Mouse (Mus musculus): ENCODE results near the gene Nab1. TPM values are rescaled to one million over a fixed set of nuclear protein-coding genes. Genes with fewer than 3 reads are reported as not detected.
"Not testable (repeated sequence)": the region's sequence is repeated elsewhere in the genome, so short reads cannot be mapped to it uniquely, and the experiment has no call there.

Nab1 gene
- polyA plus RNA-seq (2016; fragmentation: Nextera tagmentation; extraction: Ambion mirVana) = 12.2 and 12.5 TPM in 2 replicates

GRCm38 (mm10) chr1:52500314-52500981 is at the start of gene Nab1:
TSS of gene Nab1 (minus strand) at chr1:52500679.
- ATAC-seq (ENCODE audit: low FRiP score) = peak; percentile 92
- 3% methylated on average over 7 of the region's 80 CpGs for WGBS
- Histone ChIP-seq H3K27ac (peak within 1 kb of the TSS; percentile 70), H3K9ac (peak within 1 kb of the TSS; percentile 80), H3K27me3 (no peaks in the 10 kb centered on the region), H3K36me3 (no peaks in the 10 kb centered on the region), H3K4me2 (replicated peaks) (peak within 1 kb of the TSS; percentile 82), H3K9me3 (replicated peaks) (no peaks in the 10 kb centered on the region), H3K4me3 (peak within 1 kb of the TSS; percentile 88), H3K4me1 (peaks cover under 1% of the 10 kb centered on the region; the same call in 1 of the 2 replicates)

DNA sequence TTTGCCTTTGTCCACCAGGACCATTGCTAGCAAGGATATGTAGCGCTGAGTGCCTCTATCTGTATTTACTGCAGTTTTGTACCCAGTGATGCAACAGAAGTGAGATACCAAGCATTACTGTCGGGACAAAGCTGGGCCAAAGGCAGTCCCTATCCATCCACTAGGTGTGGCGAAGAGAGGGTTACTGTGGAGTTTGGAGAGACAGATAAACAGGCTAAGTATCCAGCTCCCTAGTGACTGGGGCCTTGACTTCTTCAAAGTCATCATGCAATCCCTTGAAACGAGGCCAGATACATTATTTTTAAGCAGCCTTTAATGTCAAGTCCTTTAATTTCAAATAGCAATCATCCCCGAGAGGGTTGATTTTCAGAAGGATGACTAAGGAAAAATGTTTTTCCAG is 47.0 kb upstream of the Nab1 start:
- no peak overlapping the region for H3K27ac ChIP-seq
- no peak for ATAC-seq (ENCODE audit: low FRiP score)
- H3K36me3 ChIP-seq = no peaks in the 10 kb centered on the region
- H3K9me3 ChIP-seq (replicated peaks) = no peaks in the 10 kb centered on the region
- H3K9ac ChIP-seq = no peak overlapping the region
- no peak overlapping the region for H3K4me2 ChIP-seq (replicated peaks)
- no peaks in the 10 kb centered on the region for H3K27me3 ChIP-seq
- WGBS = 90% methylated on average over 5 of the region's 5 CpGs
- H3K4me1 ChIP-seq = no peaks in the 10 kb centered on the region
- no peak overlapping the region for H3K4me3 ChIP-seq

- WGBS = 89% methylated on average over 3 of the region's 3 CpGs
These were observed 46.3 kb upstream of the Nab1 start for GRCm38 (mm10) chr1:52546796-52547195.

DNA sequence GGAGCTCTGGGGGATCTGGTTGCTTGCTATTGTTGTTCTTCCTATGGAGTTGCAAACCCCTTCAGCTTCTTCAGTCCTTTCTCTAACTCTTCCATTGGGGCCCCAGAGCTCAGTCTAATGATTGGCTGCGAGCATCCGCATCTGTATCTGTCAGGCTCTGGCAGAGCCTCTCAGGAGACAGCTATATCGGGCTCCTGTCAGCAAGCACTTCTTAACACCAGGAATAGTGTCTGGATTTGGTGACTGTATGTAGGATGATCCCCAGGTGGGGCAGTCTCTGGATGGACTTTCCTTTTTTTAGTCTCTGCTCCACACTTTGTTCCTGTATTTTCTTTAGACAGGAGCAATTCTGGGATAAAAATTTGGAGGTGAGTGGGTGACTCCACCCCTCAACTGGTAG is 39.6 kb upstream of the Nab1 start:
- WGBS = 81% methylated on average over 3 of the region's 3 CpGs
- H3K27ac ChIP-seq; H3K36me3 ChIP-seq; H3K4me1 ChIP-seq; H3K9me3 ChIP-seq (replicated peaks); ATAC-seq (ENCODE audit: low FRiP score); H3K9ac ChIP-seq; H3K4me3 ChIP-seq; H3K4me2 ChIP-seq (replicated peaks); H3K27me3 ChIP-seq: not testable (repeated sequence)

More at GRCm38 (mm10) chr1:52546796-52547195, 46.3 kb upstream of the Nab1 start:
- H3K27ac ChIP-seq = no peak overlapping the region
- H3K9ac ChIP-seq = no peak overlapping the region
- H3K4me1 ChIP-seq = no peaks in the 10 kb centered on the region
- no peaks in the 10 kb centered on the region for H3K9me3 ChIP-seq (replicated peaks)
- no peak for ATAC-seq (ENCODE audit: low FRiP score)
- no peaks in the 10 kb centered on the region for H3K27me3 ChIP-seq
- H3K36me3 ChIP-seq = no peaks in the 10 kb centered on the region
- no peak overlapping the region for H3K4me3 ChIP-seq
- no peak overlapping the region for H3K4me2 ChIP-seq (replicated peaks)

- no peak for ATAC-seq (ENCODE audit: low FRiP score)
- Histone ChIP-seq H3K36me3 (no peaks in the 10 kb centered on the region), H3K27me3 (no peaks in the 10 kb centered on the region), H3K9me3 (replicated peaks) (no peaks in the 10 kb centered on the region), H3K4me2 (replicated peaks) (no peak overlapping the region), H3K27ac (no peak overlapping the region), H3K4me3 (no peak overlapping the region), H3K4me1 (no peaks in the 10 kb centered on the region), H3K9ac (no peak overlapping the region)
These were observed 29.5 kb upstream of the Nab1 start for GRCm38 (mm10) chr1:52529933-52530332.

DNA sequence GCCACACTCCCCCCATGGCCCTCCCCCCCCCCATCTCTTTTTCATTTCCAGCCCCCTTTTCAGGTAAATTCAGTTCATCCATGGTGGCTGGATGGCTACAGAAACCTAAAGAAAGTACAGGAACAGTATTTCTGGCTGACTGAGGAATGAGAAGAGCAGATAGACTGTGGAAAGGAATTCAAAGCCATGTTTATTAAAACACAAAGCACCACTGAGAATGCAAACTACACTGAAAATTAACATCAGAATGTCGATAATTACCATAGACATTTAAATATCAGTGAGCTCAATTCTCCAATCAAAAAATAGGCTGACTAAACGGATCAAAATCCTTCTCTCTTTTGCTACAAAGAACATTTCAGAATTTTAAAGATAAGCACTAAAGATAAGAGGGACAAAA is 27.2 kb upstream of the Nab1 start:
- WGBS = 32% methylated on average over 2 of the region's 2 CpGs
- Histone ChIP-seq H3K4me1 (no peaks in the 10 kb centered on the region), H3K27ac (no peak overlapping the region), H3K36me3 (no peaks in the 10 kb centered on the region), H3K4me2 (replicated peaks) (no peak overlapping the region), H3K4me3 (no peak overlapping the region), H3K9ac (no peak overlapping the region), H3K9me3 (replicated peaks) (no peaks in the 10 kb centered on the region), H3K27me3 (no peaks in the 10 kb centered on the region)
- ATAC-seq (ENCODE audit: low FRiP score) = no peak

DNA sequence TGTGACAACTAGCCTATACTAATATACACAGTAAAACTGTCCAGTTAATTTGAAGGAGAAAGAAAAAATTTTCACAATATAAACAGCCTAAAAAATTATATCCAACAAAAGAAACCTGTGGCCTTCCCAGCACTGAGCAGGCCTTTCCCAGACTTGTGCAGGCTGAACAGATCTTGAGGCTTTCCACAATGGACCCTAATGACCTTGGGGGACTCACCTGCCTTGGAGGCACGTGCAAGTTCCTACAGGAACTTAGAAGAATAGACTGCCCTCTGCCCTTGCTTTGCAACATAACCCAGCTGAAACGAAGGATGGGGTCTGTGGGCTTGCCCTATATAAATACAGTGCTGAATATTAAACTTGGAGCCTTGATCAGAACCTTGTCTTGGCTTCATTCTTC is 26.8 kb upstream of the Nab1 start:
- no peaks in the 10 kb centered on the region for H3K36me3 ChIP-seq
- no peak overlapping the region for H3K4me2 ChIP-seq (replicated peaks)
- H3K27ac ChIP-seq = no peak overlapping the region
- H3K4me1 ChIP-seq = no peaks in the 10 kb centered on the region
- no peak for ATAC-seq (ENCODE audit: low FRiP score)
- H3K9me3 ChIP-seq (replicated peaks) = no peaks in the 10 kb centered on the region
- WGBS = 74% methylated on average over 2 of the region's 2 CpGs
- H3K9ac ChIP-seq = no peak overlapping the region
- H3K27me3 ChIP-seq = no peaks in the 10 kb centered on the region
- H3K4me3 ChIP-seq = no peak overlapping the region

DNA sequence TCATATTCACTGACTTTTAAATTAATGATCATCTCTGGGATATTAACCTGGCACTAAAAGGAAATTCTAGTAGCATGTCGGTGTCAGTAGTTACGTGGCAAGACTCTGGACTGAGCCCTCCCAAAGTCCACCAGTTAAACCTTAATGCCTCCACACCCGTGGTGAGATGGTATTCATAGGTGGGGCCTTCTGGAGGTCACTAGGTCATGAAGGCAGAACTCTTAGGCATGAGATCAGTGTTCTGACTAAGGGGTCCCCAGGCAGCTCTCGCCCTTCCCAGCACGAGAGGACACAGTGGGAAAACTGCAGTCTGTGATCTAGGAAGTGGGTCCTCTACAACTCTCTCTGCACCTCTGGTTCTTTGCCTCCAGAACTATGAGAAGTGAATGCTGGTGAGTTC is 24.2 kb upstream of the Nab1 start:
- H3K4me3 ChIP-seq = no peak overlapping the region
- ATAC-seq (ENCODE audit: low FRiP score) = no peak
- H3K4me1 ChIP-seq = no peaks in the 10 kb centered on the region
- 77% methylated on average over 5 of the region's 5 CpGs for WGBS
- no peaks in the 10 kb centered on the region for H3K36me3 ChIP-seq
- H3K27ac ChIP-seq = no peak overlapping the region
- H3K9ac ChIP-seq = no peak overlapping the region
- H3K9me3 ChIP-seq (replicated peaks) = no peaks in the 10 kb centered on the region
- no peaks in the 10 kb centered on the region for H3K27me3 ChIP-seq
- no peak overlapping the region for H3K4me2 ChIP-seq (replicated peaks)

GRCm38 (mm10) chr1:52524150-52524549 is 23.7 kb upstream of the Nab1 start:
- ATAC-seq (ENCODE audit: low FRiP score) = 0 out of 2 replicates have a peak, but pooled peaks have one; percentile 22
- Histone ChIP-seq H3K27ac (no peak overlapping the region), H3K36me3 (no peaks in the 10 kb centered on the region), H3K4me1 (no peaks in the 10 kb centered on the region), H3K27me3 (no peaks in the 10 kb centered on the region), H3K9me3 (replicated peaks) (no peaks in the 10 kb centered on the region), H3K9ac (no peak overlapping the region), H3K4me2 (replicated peaks) (no peak overlapping the region), H3K4me3 (no peak overlapping the region)
- 54% methylated on average over 7 of the region's 7 CpGs for WGBS

DNA sequence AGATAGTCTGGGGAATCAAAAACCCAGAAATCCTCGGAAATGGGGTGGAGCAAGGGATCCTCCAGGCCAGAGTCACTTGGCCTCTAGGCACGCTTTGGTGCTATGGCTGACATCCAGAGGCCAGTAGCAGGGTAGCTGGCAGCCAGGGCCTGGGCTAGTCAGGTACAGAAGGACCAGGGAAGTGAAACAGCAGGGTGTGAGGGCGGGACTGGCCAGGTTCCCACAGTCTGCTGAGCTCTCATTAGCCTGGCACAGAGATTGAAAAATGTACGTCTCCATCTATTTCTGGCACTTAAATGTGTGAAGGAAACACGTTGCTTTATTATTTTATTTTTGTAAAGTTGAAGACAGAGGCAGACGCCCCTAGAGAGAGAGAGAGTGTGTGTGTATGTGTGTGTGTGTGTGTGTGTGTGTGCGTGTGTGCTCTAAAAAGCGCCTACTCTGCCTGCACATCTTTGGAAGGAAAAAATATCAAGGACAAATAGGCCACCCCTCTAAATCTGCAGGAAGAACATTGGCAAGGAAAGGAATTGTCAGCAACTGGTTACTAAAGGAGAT is 21.0 kb upstream of the Nab1 start:
- no peak for ATAC-seq (ENCODE audit: low FRiP score)
- H3K4me2 ChIP-seq (replicated peaks) = no peak overlapping the region
- H3K4me3 ChIP-seq = no peak overlapping the region
- WGBS = 69% methylated on average over 8 of the region's 8 CpGs
- H3K27me3 ChIP-seq = no peaks in the 10 kb centered on the region
- no peaks in the 10 kb centered on the region for H3K36me3 ChIP-seq
- H3K27ac ChIP-seq = no peak overlapping the region
- no peaks in the 10 kb centered on the region for H3K4me1 ChIP-seq
- H3K9me3 ChIP-seq (replicated peaks) = no peaks in the 10 kb centered on the region
- H3K9ac ChIP-seq = no peak overlapping the region

GRCm38 (mm10) chr1:52520131-52520530 is 19.7 kb upstream of the Nab1 start:
- no peaks in the 10 kb centered on the region for H3K36me3 ChIP-seq
- H3K4me1 ChIP-seq = no peaks in the 10 kb centered on the region
- no peaks in the 10 kb centered on the region for H3K9me3 ChIP-seq (replicated peaks)
- no peak overlapping the region for H3K4me3 ChIP-seq
- ATAC-seq (ENCODE audit: low FRiP score) = no peak
- H3K27ac ChIP-seq = no peak overlapping the region
- no peaks in the 10 kb centered on the region for H3K27me3 ChIP-seq
- 93% methylated on average over 7 of the region's 7 CpGs for WGBS
- no peak overlapping the region for H3K9ac ChIP-seq
- no peak overlapping the region for H3K4me2 ChIP-seq (replicated peaks)

DNA sequence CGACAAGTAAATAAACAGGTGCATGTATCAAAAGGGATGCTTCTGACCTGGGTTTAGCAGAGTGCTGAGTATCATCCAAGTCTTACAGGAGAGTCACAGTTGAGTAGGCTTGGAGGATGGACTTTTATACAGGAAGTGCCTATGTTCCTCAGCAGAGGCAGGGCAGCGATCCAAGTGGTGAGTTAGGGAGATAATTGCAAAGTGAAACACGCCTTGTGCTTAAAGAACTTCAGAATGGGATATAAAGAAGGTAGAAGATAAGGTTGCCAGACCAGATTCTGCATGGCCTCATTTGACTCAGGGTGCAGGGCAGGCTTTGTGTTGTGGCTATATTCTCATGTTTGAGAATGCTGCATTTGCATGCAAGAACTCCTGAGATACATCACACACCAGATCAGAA is 14.8 kb upstream of the Nab1 start:
- no peak overlapping the region for H3K9ac ChIP-seq
- H3K4me3 ChIP-seq = no peak overlapping the region
- no peak for ATAC-seq (ENCODE audit: low FRiP score)
- no peak overlapping the region for H3K4me2 ChIP-seq (replicated peaks)
- 83% methylated on average over 3 of the region's 3 CpGs for WGBS
- no peaks in the 10 kb centered on the region for H3K27me3 ChIP-seq
- no peaks in the 10 kb centered on the region for H3K9me3 ChIP-seq (replicated peaks)
- H3K36me3 ChIP-seq = no peaks in the 10 kb centered on the region
- no peak overlapping the region for H3K27ac ChIP-seq
- no peaks in the 10 kb centered on the region for H3K4me1 ChIP-seq

- WGBS = 100% methylated on average over 1 of the region's 1 CpGs
- no peak overlapping the region for H3K4me3 ChIP-seq
- no peak overlapping the region for H3K4me2 ChIP-seq (replicated peaks)
- H3K27ac ChIP-seq = no peak overlapping the region
- ATAC-seq (ENCODE audit: low FRiP score) = no peak
- H3K4me1 ChIP-seq = no peaks in the 10 kb centered on the region
- H3K36me3 ChIP-seq = no peaks in the 10 kb centered on the region
- no peak overlapping the region for H3K9ac ChIP-seq
- no peaks in the 10 kb centered on the region for H3K27me3 ChIP-seq
- no peaks in the 10 kb centered on the region for H3K9me3 ChIP-seq (replicated peaks)
These were observed 11.4 kb upstream of the Nab1 start for GRCm38 (mm10) chr1:52511788-52512425.

Data from hindbrain, embryonic 12.5 days (tissue).